Mouse (Mus musculus) CD8-positive naive resting alpha-beta T cell, adult 2 months (primary cell): Measurements from ENCODE around the gene Lmbr1l.
A peak's percentile ranks its signal among the peaks of the same experiment; 100 is the strongest.

Source experiments
- DNase-seq, 2 experiments: peaks; one replicate each; pipeline ENCODE4 v3.0.0; 2022; ENCODE audit warnings: low read depth in 2 of 2, low spot score in 2 of 2

Gene Lmbr1l

GRCm38 (mm10) chr15:98869342-98870178, 48.5 kb downstream of the Lmbr1l start:
- peak in 1 of 2 experiments; percentile 32 for DNase-seq

GRCm38 (mm10) chr15:98868346-98869063, 49.5 kb downstream of the Lmbr1l start:
- no peak for DNase-seq

- peak; percentile 38 to 54 for DNase-seq
Observed at GRCm38 (mm10) chr15:98867321-98867720, 50.7 kb downstream of the Lmbr1l start.

GRCm38 (mm10) chr15:98866501-98866900, 51.5 kb downstream of the Lmbr1l start:
- DNase-seq: no peak

- DNase-seq: no peak
Observed at GRCm38 (mm10) chr15:98865771-98866170, 52.3 kb downstream of the Lmbr1l start.

- no peak for DNase-seq
Observed at GRCm38 (mm10) chr15:98864951-98865350, 53.1 kb downstream of the Lmbr1l start.

GRCm38 (mm10) chr15:98863451-98863958, 54.5 kb downstream of the Lmbr1l start:
- no peak for DNase-seq

- DNase-seq: no peak
Observed at GRCm38 (mm10) chr15:98861701-98862410, 56.2 kb downstream of the Lmbr1l start.

GRCm38 (mm10) chr15:98860921-98861320, 57.1 kb downstream of the Lmbr1l start:
- no peak for DNase-seq

- no peak for DNase-seq
Observed at GRCm38 (mm10) chr15:98859319-98860043, 58.5 kb downstream of the Lmbr1l start.

GRCm38 (mm10) chr15:98854214-98854613, 63.8 kb downstream of the Lmbr1l start:
- DNase-seq: no peak
